Mouse (Mus musculus) heart, embryonic 10.5 days (tissue): Measurements from ENCODE around the gene Gm20388. TPM values are rescaled to one million over a fixed set of nuclear protein-coding genes. Genes with fewer than 3 reads are reported as not detected.

Experiments
- DNase-seq: peaks from one replicate; pipeline ENCODE4 v3.0.0-alpha.2; 2017; ENCODE audit warnings: low spot score
- H3K27ac ChIP-seq: fragments of 300-500 bp; sonication (generic); 2 replicates; pipeline ENCODE4 v1.5.1; 2016; ENCODE audit warnings: mild to moderate bottlenecking
- H3K27me3 ChIP-seq: fragments of 300-500 bp; sonication (generic); 2 replicates; pipeline ENCODE4 v1.6.1; 2016; ENCODE audit warnings: mild to moderate bottlenecking; ENCODE audit not compliant: poor library complexity, insufficient read depth, severe bottlenecking
- H3K36me3 ChIP-seq: fragments of 300-500 bp; sonication (generic); 2 replicates; pipeline ENCODE4 v1.6.1; 2016; ENCODE audit warnings: mild to moderate bottlenecking, moderate library complexity
- H3K4me1 ChIP-seq: fragments of 300-500 bp; sonication (generic); 2 replicates; pipeline ENCODE4 v1.6.1; 2016; ENCODE audit warnings: mild to moderate bottlenecking
- H3K4me3 ChIP-seq: fragments of 300-500 bp; sonication (generic); 2 replicates; pipeline ENCODE4 v1.5.1; 2016; ENCODE audit warnings: mild to moderate bottlenecking, moderate library complexity
- H3K9me3 ChIP-seq: fragments of 300-500 bp; sonication (generic); 2 replicates; pipeline ENCODE4 v1.6.1; 2016; ENCODE audit warnings: mild to moderate bottlenecking, moderate library complexity
- WGBS: fragments of 180-500 bp; shearing (Covaris S2); methylation state at CpG from one replicate; pipeline ENCODE4 v1.1.7; 2016; 5-methylcytosine and 5-hydroxymethylcytosine counted together
- polyA plus RNA-seq: library from polyadenylated mRNA; unstranded; fragments of >200 nt; fragmentation: Nextera tagmentation; extraction: Ambion mirVana; gene quantifications from 2 replicates; pipeline ENCODE4 v1.2.1, GENCODE M21; 2016

Gm20388 gene
- polyA plus RNA-seq, 1 experiment from 2014 or later, result 4.5 TPM

DNA sequence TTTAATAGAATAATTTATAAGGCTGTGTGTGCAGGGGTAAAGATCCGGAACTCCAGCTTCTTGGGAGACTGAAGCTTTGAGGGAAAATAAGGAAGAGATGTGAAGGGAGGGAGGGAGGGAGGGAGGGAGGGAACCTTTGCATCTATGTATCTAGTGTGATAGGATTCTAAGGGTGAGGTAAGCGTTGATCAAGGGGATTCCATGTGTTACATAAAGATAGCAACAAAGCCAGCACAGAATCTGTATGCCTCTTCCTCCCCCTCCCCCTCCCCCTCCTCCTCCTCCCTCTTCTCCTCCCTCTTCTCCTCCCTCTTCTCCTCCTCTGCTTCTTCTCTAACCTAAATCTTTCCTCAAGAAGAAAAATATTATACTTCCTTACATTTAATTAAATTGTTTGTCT is 3436.7 kb downstream of the Gm20388 start:
- Histone ChIP-seq H3K27ac (no peak overlapping the region), H3K9me3 (no peaks in the 10 kb centered on the region), H3K36me3 (no peaks in the 10 kb centered on the region)

DNA sequence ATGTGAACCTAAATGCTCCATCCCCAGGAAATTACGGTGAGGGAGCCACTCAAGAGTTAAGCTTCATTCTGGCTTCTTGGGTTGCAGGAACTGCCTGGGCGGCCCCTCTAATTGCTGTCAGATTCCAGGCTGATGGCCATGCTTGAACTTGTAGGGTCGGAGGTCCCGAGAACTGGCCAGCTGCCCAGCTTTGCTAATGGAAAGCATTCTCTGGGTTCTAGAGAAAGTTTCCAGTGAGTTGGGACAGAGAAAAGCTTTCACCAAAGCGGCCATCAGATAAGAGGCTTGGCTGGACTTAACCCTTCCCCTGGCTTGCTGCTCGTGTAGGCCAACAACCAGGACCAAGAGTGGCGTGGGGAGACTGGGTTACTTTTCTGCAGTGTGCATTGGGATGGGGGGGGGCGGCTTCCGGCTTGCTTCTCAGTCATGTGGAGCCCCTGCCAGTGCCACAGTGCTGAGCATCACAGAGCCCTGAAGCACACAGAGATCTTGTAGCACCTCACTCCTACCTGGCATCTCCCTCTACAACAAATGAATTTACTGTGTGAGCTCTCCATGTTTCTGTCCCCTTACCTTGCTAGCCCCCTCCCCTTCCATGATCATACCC is 3437.7 kb downstream of the Gm20388 start:
- 35% methylated on average over 9 of the region's 9 CpGs for WGBS
- peak; percentile 91 for DNase-seq
- Histone ChIP-seq H3K36me3 (no peaks in the 10 kb centered on the region), H3K4me3 (no peak overlapping the region), H3K4me1 (peaks cover 34% of the 10 kb centered on the region), H3K27ac (peak overlapping the region; percentile 37), H3K9me3 (no peaks in the 10 kb centered on the region), H3K27me3 (peaks cover 4% of the 10 kb centered on the region; the same call in 1 of the 2 replicates)

More for the DNA sequence above, 3436.7 kb downstream of the Gm20388 start:
- 72% methylated on average over 2 of the region's 2 CpGs for WGBS
- Histone ChIP-seq H3K27me3 (0 out of 2 replicates have a peak, but pooled peaks cover under 1% of the 10 kb centered on the region), H3K4me1 (peaks cover 30% of the 10 kb centered on the region), H3K4me3 (no peak overlapping the region)
- no peak for DNase-seq

DNA sequence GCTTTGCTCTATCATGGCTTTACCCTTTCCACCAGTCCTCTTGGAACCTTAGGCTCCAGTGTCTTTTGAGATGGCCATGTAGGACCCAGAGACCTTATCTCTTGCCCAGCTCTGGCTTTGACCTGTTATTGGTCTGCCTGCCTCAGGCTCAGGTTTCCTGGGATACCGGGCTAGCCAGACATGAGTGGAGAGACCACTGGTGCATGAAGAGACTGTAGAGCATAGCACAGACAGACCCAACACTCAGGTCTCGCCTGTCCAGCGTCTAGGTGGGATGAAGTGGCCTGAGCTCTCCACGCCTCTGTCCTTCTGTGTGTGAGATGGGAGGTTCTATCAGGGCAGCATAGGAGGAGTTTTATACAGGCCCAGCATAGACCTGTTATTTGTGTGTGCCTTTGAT is 3438.4 kb downstream of the Gm20388 start:
- Histone ChIP-seq H3K4me1 (peaks cover 32% of the 10 kb centered on the region), H3K27me3 (peaks cover 11% of the 10 kb centered on the region), H3K27ac (peak overlapping the region; percentile 37; the same call in 1 of the 2 replicates), H3K4me3 (no peak overlapping the region), H3K9me3 (no peaks in the 10 kb centered on the region), H3K36me3 (no peaks in the 10 kb centered on the region)
- no peak for DNase-seq
- 74% methylated on average over 4 of the region's 4 CpGs for WGBS

DNA sequence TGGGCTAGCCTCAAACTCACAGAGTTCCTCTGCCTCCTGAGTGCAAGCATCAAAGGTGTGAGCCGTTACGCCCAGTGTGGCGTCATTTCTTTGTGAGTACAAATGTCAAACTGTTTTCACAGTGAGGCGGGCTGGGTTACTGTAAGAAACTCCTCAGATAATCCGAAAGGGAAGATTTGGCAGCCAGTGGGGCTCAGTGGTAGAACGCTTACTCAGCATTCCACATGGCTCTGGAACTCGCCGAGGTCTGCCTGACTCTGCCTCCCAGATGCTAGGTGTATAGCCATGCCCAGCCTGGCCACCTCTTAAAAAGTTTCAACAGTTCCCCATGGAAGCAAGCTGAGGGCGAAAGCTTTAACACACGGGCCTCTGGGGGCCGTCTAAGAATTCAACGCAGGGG is 3441.5 kb downstream of the Gm20388 start:
- H3K27me3 ChIP-seq, result peaks cover 34% of the 10 kb centered on the region
- no peak overlapping the region for H3K4me3 ChIP-seq
- no peak overlapping the region for H3K27ac ChIP-seq
- 74% methylated on average over 12 of the region's 12 CpGs for WGBS
- no peaks in the 10 kb centered on the region for H3K36me3 ChIP-seq
- H3K4me1 ChIP-seq, result peaks cover 34% of the 10 kb centered on the region
- no peaks in the 10 kb centered on the region for H3K9me3 ChIP-seq
- no peak for DNase-seq

DNA sequence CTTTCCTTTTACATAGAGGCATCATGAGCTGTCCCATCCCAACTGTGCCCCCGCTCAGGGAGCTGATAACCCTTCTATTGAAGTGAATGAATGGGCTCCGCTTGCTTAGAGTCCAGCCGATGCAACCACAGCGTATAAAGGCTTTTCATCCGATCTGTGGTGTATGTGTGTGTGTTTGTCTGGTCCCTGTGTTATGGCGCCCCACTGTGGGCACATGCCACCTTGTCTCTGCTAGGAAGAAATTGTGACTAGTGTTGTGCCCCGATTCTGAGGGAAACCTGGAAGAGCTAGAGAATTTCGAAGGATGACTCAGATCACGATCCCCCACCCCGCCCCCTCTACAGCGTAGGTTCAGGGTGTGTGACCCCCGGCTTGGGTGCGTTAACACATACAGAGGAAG is 3442.1 kb downstream of the Gm20388 start:
- Histone ChIP-seq H3K9me3 (no peaks in the 10 kb centered on the region), H3K36me3 (no peaks in the 10 kb centered on the region), H3K27ac (no peak overlapping the region), H3K27me3 (peaks cover 40% of the 10 kb centered on the region), H3K4me1 (peaks cover 31% of the 10 kb centered on the region), H3K4me3 (no peak overlapping the region)
- DNase-seq, result no peak
- 53% methylated on average over 13 of the region's 13 CpGs for WGBS

DNA sequence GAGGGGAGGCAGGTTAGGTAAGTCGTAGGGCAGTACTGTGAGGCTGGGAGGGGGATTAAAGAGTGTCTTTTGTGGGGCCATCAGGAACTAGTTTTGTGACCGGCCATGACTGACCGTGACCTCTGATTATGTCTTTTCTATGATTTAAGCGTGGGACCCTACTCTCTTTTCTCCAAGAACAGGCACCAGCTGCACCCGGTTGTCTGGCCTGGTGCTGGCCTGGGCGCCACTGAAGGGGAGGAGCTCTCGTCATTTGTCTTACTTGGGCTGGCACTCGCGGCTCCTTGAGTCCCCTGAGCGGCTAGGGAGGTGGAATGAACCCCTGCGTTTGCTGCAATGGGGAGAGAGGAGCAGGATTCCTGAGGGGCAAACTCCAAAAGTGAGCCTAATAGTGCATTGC is 3442.6 kb downstream of the Gm20388 start:
- 45% methylated on average over 11 of the region's 11 CpGs for WGBS
- no peak for DNase-seq
- Histone ChIP-seq H3K4me1 (peaks cover 27% of the 10 kb centered on the region), H3K4me3 (no peak overlapping the region), H3K27me3 (peaks cover 43% of the 10 kb centered on the region), H3K36me3 (no peaks in the 10 kb centered on the region), H3K27ac (no peak overlapping the region), H3K9me3 (no peaks in the 10 kb centered on the region)

DNA sequence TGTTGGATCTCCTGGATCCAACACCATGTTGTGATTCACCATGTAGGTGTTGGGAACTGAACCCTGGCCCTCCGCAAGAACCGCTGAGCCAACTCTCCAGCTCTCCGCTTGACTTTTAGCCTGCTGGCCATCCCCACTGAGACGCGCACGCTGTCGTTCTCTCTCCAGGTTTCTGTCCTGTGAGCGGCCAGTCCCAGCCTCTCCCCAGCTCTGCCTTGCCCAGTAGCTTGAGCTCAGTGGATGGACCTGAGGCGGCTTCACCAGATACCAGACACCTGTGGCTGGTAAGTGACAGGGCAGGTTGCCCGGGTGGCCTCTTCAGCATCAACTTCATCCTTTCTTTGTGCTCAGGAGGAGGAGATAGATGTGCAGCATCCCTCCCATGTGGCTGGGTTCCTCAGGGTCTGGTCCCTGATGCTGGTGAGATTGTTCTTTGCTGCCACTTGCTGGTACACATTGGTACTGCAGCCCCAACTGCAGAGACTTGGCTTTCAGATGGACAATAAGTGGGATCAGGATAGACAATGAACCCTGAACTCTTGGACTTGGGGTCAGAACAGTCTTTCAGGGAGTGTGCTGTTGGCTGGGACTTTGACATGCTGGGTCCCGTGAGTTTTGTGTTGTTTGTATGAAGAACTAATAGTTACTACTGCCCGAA is 3450.6 kb downstream of the Gm20388 start:
- peaks cover 26% of the 10 kb centered on the region for H3K27me3 ChIP-seq
- no peak overlapping the region for H3K27ac ChIP-seq
- peak; percentile 83 for DNase-seq
- 0 out of 2 replicates have a peak, but pooled peaks cover 2% of the 10 kb centered on the region for H3K36me3 ChIP-seq
- H3K4me1 ChIP-seq, result 0 out of 2 replicates have a peak, but pooled peaks cover 3% of the 10 kb centered on the region
- 43% methylated on average over 12 of the region's 12 CpGs for WGBS
- H3K9me3 ChIP-seq, result no peaks in the 10 kb centered on the region
- no peak overlapping the region for H3K4me3 ChIP-seq

DNA sequence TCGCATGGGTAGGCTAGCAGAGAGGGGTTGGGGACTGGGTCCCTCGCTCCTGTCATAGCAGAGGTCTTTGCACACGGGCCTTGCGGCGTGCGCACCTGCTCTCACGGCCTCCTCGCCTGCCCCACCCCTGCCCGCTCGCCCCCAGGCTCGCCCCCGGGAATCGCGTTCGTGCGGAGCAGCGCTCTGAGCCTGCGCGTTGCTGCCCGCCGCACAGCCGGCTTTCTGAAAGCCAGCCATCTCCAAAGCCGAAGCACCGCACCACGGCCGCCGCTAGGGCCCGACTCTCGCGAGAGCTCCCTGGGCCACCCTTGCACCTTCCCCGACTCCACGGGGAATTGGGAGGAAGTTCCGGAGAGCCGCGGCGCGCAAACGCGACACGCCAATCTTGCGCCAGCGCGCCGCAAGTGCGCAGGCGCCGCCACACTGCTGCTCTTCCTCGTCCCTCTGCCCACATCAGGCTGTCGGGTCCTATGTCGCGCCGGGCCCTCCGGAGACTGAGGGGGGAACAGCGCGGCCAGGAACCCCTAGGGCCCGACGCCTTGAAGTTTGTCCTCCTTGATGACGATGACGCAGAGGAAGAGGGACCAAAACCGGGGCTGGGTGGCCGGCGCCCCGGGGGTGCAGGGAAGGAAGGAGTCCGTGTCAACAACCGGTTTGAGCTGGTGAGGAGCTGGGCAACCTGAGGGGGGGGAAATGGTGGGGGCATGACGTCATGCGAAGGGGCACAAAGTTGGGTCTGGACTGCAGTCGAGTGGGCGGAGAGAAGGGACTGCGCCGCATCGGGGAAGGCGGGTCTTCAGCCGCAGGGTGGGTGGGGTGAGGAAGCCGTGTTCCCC is 3463.0 kb downstream of the Gm20388 start, which contains the start of gene Tcf25:
Gene Tcf25 (plus strand): TSS at position 351 of the 836 bp plus-strand sequence.
- peak; percentile 98 for DNase-seq
- Histone ChIP-seq H3K4me3 (peak within 1 kb of the TSS; percentile 89), H3K9me3 (no peaks in the 10 kb centered on the region), H3K4me1 (peaks cover 34% of the 10 kb centered on the region), H3K27me3 (no peaks in the 10 kb centered on the region; the same call in 1 of the 2 replicates), H3K36me3 (peaks cover 16% of the 10 kb centered on the region), H3K27ac (peak within 1 kb of the TSS; percentile 98)
- WGBS, result under 1% methylated on average over 75 of the region's 75 CpGs

DNA sequence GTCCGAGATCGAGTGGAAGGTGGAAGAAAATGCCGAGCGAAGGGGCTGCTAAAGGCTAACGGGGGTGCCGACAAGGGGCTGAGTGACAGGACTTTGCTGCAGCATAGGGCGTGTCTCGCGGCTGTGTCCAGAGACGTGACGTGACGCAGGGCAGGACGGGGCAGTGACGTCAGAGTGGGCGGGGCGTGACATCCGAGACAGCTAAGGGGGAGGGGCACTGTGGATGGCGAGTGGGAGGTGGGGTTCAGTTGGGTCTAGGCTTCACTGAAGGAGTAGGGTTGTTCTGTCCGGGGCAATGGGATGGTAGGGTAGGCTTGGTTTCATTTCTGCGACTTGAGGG is 3463.6 kb downstream of the Gm20388 start:
- DNase-seq, result peak; percentile 97
- Histone ChIP-seq H3K27ac (peak overlapping the region; percentile 98), H3K4me3 (peak overlapping the region; percentile 89), H3K4me1 (peaks cover 34% of the 10 kb centered on the region), H3K9me3 (no peaks in the 10 kb centered on the region), H3K36me3 (peaks cover 16% of the 10 kb centered on the region), H3K27me3 (no peaks in the 10 kb centered on the region; the same call in 1 of the 2 replicates)
- under 1% methylated on average over 20 of the region's 20 CpGs for WGBS

DNA sequence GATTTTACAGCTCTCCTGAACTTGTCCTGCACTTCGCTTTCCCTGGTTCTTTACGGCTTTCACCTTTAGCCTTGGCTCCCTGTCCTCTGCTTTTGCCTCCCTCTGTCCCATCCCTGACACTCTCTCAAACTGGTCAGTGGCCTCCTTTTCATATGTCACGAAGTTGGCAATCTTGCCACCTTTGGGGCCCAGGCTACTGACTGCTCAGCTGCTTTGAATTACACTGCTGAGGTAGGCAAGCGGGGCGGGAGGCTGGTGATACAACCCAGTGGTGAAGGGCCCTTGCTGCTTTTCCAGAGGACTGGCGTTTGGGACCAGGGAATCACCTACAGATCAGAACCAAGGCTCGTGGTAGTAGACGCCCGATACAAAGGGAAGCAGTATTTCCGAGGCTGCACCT is 3465.1 kb downstream of the Gm20388 start:
- H3K27ac ChIP-seq, result no peak overlapping the region

DNA sequence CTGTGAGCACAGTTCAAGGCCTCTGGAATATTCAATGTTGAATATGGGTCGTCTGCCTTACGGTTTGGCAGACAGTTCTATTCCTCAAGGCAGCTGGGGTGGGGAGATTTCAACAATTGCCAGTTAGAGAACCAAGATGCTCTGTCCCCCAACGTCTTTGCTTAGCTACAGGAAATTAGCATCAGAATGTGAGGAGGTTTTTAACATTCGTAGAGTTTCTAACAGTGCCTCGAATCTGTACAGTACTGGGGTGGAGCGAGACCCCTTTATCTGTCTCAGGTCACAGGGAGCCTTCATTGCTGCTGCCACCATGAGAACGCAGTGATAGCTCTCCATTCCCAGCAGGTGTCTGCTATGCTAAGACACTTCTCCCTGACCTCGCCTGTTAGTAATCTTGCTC is 3465.5 kb downstream of the Gm20388 start:
- Histone ChIP-seq H3K4me1 (peaks cover 31% of the 10 kb centered on the region), H3K27ac (no peak overlapping the region)
- 77% methylated on average over 8 of the region's 8 CpGs for WGBS

More for the DNA sequence above, 3465.1 kb downstream of the Gm20388 start:
- Histone ChIP-seq H3K9me3 (no peaks in the 10 kb centered on the region), H3K36me3 (peaks cover 20% of the 10 kb centered on the region), H3K4me1 (peaks cover 31% of the 10 kb centered on the region), H3K27me3 (no peaks in the 10 kb centered on the region), H3K4me3 (no peak overlapping the region)
- DNase-seq, result no peak
- WGBS, result 89% methylated on average over 10 of the region's 10 CpGs

DNA sequence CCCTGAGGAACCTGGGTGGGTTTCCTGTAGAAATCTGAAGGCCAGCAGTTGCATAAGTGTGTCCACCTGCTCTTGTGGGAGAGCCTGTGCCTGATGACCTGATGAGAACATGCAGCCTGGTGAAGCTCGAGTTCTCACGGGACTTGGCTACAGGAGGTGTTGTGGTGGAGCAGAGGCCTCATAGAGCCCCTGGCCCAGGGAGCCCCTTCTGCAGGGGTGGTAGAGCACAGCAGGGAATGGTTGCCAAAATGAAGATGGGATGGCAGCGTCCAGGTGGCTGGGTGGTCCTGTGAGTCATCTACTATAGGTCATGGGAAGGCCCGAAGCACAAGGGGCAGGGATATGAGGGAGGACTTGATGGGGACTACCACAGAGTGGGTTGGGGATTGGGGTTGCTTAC is 3471.1 kb downstream of the Gm20388 start:
- Histone ChIP-seq H3K27me3 (no peaks in the 10 kb centered on the region), H3K4me3 (no peak overlapping the region), H3K4me1 (no peaks in the 10 kb centered on the region), H3K36me3 (peaks cover 74% of the 10 kb centered on the region), H3K27ac (no peak overlapping the region), H3K9me3 (no peaks in the 10 kb centered on the region)
- WGBS, result 83% methylated on average over 4 of the region's 4 CpGs
- no peak for DNase-seq

More for the DNA sequence above, 3465.5 kb downstream of the Gm20388 start:
- Histone ChIP-seq H3K27me3 (no peaks in the 10 kb centered on the region), H3K4me3 (no peak overlapping the region), H3K36me3 (peaks cover 24% of the 10 kb centered on the region), H3K9me3 (no peaks in the 10 kb centered on the region)
- no peak for DNase-seq

DNA sequence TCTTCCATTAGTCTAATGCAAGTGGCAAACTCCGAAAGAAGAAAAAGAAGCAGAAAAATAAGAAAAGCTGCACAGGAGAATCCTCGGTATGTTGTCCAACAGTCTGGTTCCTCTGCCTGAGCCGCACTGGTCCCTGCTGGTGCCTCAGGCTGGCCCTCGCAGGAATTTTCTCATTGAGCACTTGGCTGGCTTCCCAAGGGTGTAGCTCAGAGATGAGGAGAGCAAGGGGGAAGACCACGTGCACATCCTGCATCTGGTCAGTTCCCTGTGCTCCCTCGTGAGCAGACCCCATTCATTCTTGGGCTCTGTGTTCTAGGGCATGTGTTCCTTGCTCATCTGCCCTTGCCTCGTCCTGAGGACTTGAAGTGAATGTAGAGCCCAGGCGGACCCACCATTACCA is 3471.9 kb downstream of the Gm20388 start:
- Histone ChIP-seq H3K9me3 (no peaks in the 10 kb centered on the region), H3K27me3 (no peaks in the 10 kb centered on the region), H3K27ac (no peak overlapping the region), H3K4me3 (no peak overlapping the region), H3K4me1 (no peaks in the 10 kb centered on the region), H3K36me3 (peaks cover 77% of the 10 kb centered on the region)
- DNase-seq, result no peak
- WGBS, result 93% methylated on average over 8 of the region's 8 CpGs
